Mouse (Mus musculus): ENCODE measurements around the gene Pip4p1.

- TF ChIP-seq CTCF (IDR thresholded peaks at IDR 0.05; ENCODE audit: low read depth, low read length): no peak
- TF ChIP-seq GATA1 (IDR thresholded peaks at IDR 0.05; ENCODE audit: borderline replicate concordance, low read length): no peak
- TF ChIP-seq TAL1 (conservative IDR thresholded peaks at IDR 0.05; ENCODE audit: low read depth, low read length): no peak
- TF ChIP-seq POLR2AphosphoS5 (IDR thresholded peaks at IDR 0.05; ENCODE audit: insufficient replicate concordance, low read depth, low read length): peak; percentile 86; the same call in 1 of the 2 replicates
- no peak for TF ChIP-seq GATA2 (IDR thresholded peaks at IDR 0.05; ENCODE audit: borderline replicate concordance, low read depth, low read length)
These were observed 13.4 kb upstream of the Pip4p1 start, which contains the start of gene Gm49342 for GRCm38 (mm10) chr14:50943932-50944667.
